Mouse (Mus musculus): Measurements from ENCODE around the gene Mamdc2. TPM values are rescaled to one million over a fixed set of nuclear protein-coding genes. Genes with fewer than 3 reads are reported as not detected.

The Mamdc2 gene
- total RNA-seq, 2 experiments from 2014 or later: 1.3 to 1.4 TPM

DNA sequence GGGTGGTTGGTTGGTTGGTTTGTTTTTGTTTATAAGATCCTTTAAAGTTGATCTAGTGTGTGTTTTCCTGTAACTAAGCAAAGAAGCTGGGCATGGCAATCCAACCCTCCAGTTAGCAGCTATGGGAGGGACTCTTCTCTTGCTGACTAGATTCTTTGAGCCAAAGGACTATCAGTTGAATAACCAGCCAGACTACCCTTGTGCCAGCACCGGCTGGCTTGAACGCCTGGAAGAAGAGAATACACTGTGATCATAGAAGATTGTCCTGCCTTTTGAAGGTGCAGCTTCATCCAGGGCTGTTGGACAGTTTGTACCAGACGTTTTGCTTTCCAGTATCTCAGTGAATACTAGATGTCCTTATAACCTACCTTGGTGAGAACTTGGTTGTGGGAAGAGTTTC, 86.2 kb downstream of the Mamdc2 start:
- no peak for DNase-seq (ENCODE audit: low spot score in 2 of 2)

DNA sequence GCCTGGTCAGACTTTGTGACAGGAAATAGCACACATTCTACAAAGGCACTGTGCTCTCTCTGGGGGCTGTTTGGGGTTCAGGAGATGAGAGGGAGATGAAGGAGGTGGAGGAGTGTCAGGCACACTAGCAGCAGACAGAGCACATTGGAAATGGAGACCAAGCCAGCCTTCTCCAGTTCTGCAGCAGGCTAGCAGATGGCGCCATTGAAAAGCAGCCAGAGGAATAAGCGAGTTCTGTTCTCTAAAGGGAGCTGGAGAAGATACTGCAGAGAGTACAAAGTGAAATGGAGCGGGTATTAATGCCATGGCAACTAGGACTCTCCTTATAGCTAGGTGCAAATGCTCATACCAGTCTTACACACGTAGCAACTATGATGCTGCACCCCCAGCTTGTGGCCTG, 87.1 kb downstream of the Mamdc2 start:
- DNase-seq (ENCODE audit: low spot score in 2 of 2): no peak

DNA sequence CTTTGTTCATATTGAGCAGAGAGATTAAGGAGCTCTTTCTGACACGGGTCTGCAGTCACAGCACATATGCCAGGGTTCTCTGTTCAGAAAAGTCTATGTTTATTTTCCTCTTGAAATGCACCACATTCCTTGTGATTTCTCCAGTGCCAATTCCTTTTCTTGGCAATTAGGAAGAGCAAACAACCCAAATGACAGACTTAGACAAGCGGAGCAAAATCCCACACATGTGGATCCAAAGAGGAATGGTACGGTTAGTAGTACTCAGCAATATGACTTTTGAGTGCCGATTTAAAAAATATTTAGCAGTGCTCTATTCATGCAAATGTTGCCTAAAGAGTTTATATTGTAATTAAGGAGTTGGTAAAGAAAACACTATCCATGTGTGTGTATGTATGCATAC, 87.7 kb downstream of the Mamdc2 start:
- no peak for DNase-seq (ENCODE audit: low spot score in 2 of 2)

DNA sequence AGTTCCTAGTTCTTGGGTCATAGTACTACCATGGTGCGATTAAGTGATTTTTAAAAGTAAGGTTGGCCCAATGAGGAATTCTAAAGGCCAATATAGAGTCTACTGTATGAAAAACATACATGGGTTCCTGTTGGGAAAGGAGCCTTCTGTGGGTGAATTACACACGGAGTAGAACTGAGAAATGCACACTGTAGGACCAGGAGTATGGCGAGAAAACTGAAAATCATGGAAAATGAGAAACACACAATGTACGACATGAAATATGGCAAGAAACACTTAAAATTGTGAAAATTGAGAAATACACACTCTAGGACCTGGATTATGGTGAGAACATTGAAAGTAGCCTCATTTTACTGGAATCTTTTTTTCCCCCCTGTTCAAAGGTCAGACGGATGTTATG, 91.0 kb downstream of the Mamdc2 start:
- no peak for DNase-seq (ENCODE audit: low spot score in 2 of 2)

DNA sequence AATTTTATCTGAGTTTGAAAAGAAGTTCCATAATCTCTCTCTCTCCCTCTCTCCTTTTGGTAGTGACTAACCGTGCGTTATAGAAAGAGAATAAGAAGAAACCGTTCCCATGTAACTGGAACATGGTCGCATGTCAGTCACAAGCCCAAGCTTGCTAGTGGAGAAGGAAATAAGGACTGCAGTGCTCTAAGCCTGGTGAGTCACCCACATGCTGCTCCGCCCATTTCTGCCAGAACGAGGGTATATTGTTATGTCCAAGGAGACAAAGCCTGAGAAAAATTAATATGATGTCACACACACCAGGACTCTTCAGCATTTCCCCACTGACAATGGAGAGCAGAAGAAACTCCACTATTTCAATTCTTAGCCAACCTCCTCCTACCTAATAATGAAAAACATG, 93.5 kb downstream of the Mamdc2 start:
- no peak for DNase-seq (ENCODE audit: low spot score in 2 of 2)

DNA sequence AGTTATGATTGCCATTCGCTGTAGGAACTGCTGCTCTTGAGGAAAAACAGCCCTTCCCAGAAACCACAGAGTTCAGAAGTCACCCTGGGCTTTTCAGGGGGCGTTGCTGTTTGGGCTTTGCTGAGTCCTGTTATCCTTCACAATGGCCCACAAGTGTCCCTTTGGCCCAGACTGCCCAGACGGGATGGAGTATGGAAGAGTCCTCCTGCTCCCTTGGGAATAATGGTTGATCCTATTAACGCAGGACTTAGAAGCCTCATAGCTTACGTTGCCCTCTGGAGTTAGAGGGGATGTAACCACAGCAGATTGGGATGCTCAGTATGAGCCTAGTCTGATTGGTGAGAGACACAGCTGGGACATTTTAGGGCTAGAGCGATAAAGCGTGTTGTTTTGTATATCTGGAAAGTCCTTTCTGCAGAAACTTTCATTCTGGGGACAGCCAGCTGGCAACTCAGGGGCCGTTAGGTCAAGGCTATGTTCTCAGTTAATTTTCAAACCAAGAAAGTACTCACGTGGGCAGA, 94.3 kb downstream of the Mamdc2 start:
- no peak for DNase-seq (ENCODE audit: low spot score in 2 of 2)

DNA sequence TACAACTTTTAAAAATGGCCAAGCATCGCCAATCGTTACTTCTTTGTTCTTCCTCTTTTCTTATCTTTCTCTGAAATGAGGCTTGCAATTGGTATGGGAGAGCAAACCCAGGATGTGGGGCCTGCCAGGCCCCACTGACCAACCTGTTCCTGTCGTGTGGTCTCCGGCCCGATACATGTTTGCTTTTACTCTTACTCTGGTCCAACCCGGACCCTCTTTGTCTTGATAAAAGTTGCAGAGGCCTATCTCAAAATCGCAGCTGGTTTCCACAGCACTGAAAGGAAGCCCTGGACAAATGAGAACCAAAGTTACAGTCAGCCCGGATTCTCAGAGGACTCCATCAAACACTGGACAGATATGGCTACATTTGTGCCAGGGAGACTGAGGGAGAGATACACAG, 95.1 kb downstream of the Mamdc2 start:
- no peak for DNase-seq (ENCODE audit: low spot score in 2 of 2)

DNA sequence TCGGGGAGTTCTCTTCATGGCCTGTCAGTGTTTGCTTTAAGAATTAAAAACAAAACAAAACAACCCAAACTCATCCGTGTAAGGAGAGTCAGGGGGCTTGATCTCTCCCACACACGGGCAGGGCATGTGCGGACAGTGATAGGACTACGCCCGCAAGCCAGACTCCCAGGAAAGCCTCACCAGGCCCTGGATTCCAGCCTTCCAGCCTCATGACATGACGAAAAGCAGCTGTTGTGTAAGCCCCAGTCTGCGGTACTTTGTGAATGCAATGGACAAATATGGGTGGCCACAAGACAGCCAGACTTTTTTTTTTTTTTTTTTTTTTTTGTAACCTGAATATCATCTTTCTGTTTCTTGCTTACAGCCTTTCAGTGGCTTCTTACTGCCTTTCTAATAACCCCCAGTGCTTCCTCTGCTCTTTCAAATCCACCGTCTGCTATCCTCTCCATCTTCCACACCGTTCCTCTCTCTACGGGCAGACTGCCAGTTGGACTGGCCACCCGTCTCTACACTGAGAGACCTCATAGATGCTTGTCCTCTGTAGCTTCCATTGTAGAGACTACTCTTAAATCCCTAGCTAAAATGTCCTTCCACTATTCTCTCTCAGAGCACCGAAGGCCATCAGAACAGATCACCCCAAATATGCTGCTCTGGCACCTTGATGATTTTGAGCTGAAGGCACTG, 96.3 kb downstream of the Mamdc2 start:
- DNase-seq (ENCODE audit: low spot score in 2 of 2): no peak

DNA sequence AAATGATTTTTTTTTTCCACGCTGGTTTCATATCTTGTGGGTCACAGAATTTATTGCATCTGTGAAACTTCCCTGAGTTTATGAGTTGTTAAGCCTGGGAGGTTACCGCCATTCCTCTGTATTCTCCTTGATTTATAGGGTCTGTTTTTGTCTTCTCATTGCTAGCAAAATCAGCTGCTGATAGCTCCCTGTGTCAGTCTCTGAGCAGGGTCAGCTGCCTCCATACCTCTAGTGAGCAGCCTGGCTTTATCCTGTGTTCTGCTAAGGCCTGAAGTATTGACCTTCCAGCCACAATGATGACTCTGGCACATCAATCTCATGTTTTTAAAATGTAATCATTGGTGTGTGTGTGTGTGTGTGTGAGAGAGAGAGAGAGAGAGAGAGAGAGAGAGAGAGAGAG, 98.3 kb downstream of the Mamdc2 start:
- DNase-seq (ENCODE audit: low spot score in 2 of 2): no peak

DNA sequence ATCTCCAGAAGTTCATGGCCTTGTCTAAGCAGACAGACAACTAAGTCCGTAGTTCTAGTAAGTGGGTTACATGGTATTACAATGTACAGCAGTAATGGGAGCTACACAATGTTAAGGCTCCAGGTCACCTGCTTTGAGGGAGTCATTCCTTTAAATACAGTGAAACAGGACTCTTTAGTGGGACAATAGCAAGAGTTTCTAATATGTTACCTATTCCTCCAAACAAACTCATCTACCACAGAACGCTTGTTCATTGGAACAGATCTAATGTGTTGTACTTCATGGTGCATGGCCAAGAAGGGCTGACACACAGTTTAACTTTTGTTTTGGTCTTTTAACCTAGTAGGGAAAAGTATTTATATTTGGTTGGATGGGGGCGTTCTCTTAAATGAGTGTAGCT, 105.5 kb downstream of the Mamdc2 start:
- no peak for DNase-seq (ENCODE audit: low spot score in 2 of 2)

DNA sequence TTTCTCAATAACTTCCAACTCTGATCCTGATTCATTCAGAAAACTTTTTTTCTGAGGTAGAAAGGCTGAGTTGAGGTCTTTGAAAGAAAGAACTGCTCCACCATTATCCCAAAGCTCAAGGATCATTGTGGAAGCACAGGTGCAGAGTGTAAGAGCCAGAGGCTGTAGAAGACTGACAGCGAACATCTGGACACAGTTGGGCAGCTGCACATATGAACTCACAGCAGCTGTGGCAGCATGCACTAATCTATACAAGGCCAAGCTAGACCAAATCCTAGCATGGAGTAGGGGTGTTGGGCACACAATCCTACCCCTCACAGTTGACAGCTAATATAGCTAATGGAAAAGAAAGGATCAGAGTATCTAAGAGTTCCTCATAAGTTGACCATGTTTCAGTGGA, 115.4 kb downstream of the Mamdc2 start:
- DNase-seq (ENCODE audit: low spot score in 2 of 2): no peak

DNA sequence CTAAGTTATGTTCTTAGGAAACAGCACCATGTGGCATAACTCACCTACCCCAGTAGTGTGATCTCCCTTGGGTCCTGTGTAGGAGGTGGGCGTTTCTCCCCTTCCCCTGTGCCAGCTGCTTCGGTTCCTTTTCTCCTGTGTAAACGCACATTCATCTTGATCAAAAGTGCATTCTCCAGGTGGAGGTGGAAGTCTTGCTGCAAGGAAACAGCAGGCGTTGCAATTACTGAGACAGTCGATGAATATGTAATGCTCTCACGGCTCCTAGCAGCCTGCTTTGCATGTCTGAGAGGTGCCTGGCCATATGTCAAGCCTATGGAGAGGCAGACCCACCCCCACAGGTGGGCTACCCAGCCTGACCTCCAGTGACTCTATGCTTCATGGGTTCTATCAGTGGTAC, 117.4 kb downstream of the Mamdc2 start:
- no peak for DNase-seq (ENCODE audit: low spot score in 2 of 2)

DNA sequence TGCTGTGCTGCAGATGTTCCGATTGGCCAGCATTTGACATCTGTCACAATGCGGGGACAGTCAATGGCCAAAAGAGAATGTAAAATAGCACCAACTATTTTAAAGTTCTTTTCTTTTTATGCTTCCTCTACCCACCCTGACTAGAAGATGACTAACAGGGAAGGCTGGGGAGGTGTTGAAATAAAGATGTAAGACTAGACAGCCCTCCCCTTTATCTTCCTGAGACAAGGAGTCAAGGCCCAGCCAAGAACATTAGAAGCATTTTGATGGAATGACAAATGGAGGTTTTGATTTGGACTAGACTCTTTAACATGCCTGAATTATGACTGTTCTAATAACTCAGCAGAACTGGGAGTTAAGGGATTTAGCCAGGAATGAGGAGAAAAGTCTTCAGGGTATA, 118.9 kb downstream of the Mamdc2 start:
- DNase-seq (ENCODE audit: low spot score in 2 of 2): no peak

DNA sequence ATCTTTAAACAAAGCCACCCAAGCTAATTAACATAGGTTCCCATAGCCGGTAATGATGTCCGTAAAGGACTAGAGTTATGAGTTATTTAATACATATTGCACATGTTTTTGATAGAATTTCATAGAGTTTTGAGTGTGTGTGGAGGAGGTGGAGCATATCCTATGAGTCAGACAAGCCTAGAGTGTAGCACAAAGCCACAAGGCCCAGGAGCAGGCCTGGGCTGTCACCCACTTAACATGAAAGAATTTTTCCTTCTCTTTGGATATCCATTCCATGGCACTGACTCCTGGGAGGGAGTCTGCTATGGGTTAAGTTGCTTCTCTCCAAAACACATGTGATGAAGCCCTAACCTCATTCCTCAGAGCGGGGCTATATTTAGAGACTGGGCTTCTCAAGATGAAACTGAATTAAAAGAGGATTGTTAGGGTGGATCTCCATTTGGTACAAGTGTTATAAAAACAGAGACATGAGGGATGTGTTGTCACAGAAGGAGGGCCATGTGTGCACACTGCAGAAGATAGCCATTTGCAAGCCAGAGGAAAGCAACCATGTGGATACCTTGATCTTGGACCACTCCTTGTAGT, 121.1 kb downstream of the Mamdc2 start:
- DNase-seq (ENCODE audit: low spot score in 2 of 2): no peak

DNA sequence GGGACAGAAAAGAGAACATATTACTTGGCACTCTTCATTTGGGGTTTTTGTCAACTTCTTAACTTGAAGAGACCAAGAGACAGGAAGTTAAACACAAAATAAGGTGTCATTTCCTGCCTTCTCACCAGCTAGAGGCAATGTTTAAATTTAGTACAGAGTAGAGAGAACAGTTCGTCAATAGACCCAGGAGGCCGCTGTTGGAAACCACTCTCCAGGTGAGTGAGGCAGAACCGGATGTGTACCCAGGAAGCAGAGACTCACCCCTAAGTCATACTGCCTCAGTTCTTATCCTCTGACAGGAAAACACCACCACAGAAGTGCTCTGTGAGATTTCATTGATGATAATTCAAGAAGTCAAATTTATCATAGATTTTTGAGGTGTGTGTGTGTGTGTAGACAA, 125.1 kb downstream of the Mamdc2 start:
- DNase-seq (ENCODE audit: low spot score in 2 of 2): no peak

DNA sequence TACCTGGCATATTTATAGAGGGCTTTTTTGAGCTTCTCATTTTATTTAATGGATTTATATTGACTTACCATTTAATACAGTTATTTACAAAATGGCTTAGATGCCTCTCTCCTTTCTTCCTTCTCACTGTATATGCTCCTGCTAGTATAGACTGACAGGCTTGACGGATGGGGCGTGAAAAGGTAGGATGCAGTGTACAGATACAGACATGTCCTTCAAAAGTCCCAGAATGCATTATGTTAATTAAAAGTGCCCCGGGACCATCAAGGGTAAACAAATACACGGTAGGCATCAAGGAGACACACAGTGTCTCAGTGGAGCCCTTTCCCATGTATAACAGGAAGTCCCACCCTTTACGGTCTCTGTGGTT, 130.3 kb downstream of the Mamdc2 start:
- DNase-seq (ENCODE audit: low spot score in 2 of 2): no peak

DNA sequence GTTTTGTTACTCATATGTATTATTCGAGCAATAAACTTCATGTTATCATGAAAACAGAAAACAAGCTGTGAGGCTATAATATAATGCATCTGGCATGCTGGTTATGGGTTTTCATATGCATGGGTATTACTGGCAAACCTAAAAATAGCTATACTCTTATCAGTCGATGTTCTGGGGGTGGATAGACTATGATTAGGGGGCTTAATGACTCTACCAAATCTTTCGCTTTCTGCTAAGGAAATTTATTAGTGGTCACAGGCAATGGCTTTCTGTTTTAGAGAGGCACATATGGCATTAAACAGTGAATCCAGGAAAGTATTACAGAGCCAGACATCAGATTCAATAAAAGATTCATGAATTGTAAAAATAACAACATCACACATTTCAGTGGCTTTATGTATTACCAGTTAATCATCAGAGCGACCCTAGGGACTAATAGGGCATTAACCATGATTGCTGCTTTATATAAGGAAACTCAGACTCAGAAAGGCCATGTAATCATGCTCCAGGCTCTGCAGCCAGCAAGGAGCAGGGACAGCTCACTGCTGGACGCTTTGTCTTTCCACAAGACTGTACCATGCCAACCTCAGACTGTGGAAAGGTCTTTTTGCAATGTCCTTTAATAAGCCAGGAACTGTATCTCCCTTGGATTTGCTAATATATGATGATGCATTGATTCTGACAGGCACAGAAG, 130.8 kb downstream of the Mamdc2 start:
- DNase-seq (ENCODE audit: low spot score in 2 of 2): no peak

DNA sequence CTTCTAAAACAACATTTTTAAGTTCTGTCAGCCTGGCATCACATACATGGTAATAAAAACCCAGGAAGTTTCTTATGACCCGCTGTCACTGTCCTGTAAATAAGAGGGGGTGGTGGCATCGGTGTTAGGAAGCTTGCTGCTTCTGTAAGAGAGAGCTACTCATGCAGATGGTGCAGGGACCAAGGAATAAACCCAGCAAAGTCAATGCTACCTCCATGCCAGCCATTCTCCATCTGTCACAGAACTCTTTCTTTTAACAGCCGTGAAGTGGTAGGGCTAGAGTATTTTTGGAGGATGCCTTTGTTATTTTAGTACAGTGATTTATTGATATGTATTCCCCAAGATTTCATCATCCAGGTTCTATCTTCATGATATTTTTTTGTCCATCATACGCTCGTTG, 131.4 kb downstream of the Mamdc2 start:
- no peak for DNase-seq (ENCODE audit: low spot score in 2 of 2)

DNA sequence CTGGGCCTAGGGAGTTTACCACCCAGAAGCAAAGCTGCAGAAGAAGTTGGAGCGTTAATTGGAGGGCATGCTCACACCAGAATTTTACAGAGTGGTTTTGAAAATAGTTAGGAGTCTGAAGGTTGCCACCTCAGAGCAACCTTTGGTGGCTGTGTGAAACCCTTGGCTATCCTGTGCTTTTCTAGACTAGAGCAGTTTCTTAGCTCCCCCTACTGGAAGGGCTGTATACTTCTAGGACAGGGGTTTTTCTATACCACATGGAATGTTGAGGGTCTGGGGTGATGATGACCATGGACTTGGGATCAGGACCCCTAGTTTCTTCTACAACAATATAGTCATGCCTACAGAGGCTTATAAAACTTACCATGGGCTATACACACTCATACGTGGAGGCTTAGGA, 138.3 kb downstream of the Mamdc2 start:
- DNase-seq (ENCODE audit: low spot score in 2 of 2): no peak

DNA sequence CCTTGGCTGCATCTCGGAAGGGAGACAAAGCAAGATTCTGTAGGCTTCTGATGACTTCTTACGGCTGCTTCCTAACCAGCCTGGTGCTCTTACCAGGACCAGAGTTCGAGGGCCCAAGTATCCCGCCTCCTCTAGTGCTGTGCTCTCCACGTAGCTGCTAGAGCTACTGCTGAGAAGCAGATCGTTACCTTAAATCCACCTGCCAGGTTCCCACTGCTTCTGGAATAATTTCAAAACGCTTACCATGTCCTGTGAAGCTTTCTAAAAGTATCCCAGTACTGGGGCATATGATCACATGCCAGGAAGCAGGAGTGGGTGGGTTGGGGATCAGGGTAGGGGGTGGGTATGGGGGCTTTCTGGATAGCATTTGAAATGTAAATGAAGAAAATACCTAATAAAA, 141.6 kb downstream of the Mamdc2 start:
- DNase-seq (ENCODE audit: low spot score in 2 of 2): no peak

DNA sequence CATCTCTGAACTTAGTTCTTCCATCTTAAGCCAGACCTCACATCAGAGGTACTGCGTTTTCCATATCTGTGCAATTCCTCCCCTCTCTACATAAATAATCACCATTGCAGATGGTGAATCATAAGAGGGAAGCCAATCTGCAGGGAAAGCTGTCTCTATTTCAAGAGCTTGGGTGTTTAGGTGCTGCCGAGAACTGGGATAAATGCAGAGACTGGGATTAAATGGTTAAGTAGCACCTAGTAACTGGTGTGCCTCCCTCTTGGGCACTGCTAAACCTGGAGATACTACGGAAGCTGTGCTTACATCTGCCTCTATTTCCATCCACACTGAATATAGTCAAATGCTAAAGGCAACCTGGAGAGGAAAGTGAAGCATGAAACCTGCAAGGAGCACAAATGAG, 148.3 kb downstream of the Mamdc2 start:
- DNase-seq (ENCODE audit: low spot score in 2 of 2): no peak

DNA sequence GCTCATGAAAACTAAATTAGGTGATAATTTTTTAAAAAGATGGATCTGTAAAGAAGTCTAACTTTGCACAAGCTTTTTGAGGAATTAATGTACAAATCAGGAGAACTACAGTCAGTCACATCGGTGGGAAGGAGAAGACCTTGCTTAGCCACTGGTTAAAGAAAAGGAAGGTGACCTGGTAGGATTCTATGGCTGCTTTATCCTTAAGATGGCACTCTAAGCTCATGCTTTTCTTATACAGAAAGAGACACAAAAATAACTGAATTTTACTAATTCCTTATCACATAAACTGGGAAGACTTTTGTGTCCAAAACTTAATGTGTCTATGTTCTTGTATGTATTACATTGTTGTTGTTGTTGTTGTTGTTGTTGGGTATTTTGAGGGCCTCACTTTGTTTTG, 149.3 kb downstream of the Mamdc2 start:
- no peak for DNase-seq (ENCODE audit: low spot score in 2 of 2)

DNA sequence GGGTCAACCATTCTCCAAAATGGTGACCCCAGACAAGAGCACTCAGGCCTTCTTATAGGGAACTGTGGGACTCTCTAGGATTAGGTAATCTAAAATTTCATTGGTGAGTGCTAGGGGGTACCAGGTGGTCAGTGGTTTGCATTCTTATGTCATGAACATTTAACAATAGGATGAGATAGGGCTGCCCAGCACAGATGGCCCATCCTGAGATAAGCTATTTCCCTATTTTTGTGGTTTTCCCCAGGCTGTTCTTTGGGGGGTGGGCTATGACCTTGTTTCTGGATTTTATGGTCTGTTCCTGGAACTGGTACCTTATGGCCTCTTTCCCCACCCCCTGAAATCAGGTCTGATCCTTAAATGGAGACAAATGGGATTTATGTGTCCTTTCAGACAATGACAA, 151.1 kb downstream of the Mamdc2 start:
- no peak for DNase-seq (ENCODE audit: low spot score in 2 of 2)
